Mouse (Mus musculus) common myeloid progenitor, adult 5-6 weeks (primary cell): ENCODE data around the gene Tecpr1. TPM values are rescaled to one million over a fixed set of nuclear protein-coding genes. Genes with fewer than 3 reads are reported as not detected.
A peak's percentile ranks its signal among the peaks of the same experiment; 100 is the strongest.

ENCODE experiments used
- ATAC-seq: replicated peaks from 2 replicates; pipeline ENCODE4 v1.8.0; 2016; ENCODE audit warnings: low read depth, mild to moderate bottlenecking, moderate TSS enrichment, inconsistent platforms; ENCODE audit not compliant: poor library complexity, severe bottlenecking
- total RNA-seq: library from RNA; stranded (forward); fragments of 200-1000, 187-1606 nt; gene quantifications from 2 replicates; pipeline ENCODE4 v1.2.3, GENCODE M21; 2017

Tecpr1 gene
- total RNA-seq, 1 experiment from 2014 or later, result 5.6 TPM

DNA sequence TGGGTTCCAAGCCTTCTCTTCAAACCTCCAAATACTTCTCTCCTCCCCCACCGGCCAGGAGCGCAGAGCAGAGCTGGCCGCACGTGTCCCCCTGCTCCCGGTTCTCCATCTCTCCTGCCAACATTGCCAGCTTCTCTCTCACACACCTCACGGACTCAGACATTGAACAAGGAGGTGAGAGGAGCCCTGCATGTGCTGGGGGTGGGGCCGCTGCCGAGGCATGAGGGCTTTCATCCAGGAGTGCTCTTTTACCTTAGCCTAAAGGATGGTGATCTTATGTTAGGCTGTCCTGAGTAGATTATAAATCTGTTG lies 40.2 kb downstream of the Tecpr1 start:
- ATAC-seq, result no peak

GRCm38 (mm10) chr5:144182542-144183247 lies 40.7 kb downstream of the Tecpr1 start:
- peak; percentile 26 for ATAC-seq

GRCm38 (mm10) chr5:144181249-144181648 lies 42.2 kb downstream of the Tecpr1 start:
- peak; percentile 80 for ATAC-seq

- no peak for ATAC-seq
These were observed 45.2 kb downstream of the Tecpr1 start for GRCm38 (mm10) chr5:144178216-144178615.

GRCm38 (mm10) chr5:144173648-144174047 lies 49.8 kb downstream of the Tecpr1 start:
- ATAC-seq, result no peak

GRCm38 (mm10) chr5:144169275-144169975 lies 54.0 kb downstream of the Tecpr1 start:
- ATAC-seq, result no peak

DNA sequence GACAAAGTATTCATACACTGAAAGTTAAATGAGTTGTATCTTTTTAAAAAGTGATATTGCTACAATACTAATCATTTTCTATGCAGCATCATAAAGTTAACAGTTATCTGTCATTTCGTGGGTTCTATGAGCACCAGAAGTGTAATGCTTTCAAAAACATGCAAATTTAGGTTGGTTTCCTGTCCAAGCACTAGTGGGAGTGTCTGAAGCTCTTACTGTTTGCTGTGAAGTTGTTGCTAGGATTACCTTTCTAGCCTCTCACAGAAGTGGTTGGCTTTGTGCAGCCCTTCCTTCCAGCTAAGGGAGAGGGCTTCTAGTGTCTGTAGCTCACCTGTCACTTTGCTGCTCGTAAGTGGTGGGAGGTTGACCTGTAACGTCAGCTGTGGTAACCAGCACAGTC lies 57.7 kb downstream of the Tecpr1 start:
- peak; percentile 57; the same call in 1 of the 2 replicates for ATAC-seq

- no peak for ATAC-seq
These were observed 60.5 kb downstream of the Tecpr1 start for GRCm38 (mm10) chr5:144162813-144163517.

GRCm38 (mm10) chr5:144162080-144162812 lies 61.2 kb downstream of the Tecpr1 start:
- ATAC-seq, result no peak

DNA sequence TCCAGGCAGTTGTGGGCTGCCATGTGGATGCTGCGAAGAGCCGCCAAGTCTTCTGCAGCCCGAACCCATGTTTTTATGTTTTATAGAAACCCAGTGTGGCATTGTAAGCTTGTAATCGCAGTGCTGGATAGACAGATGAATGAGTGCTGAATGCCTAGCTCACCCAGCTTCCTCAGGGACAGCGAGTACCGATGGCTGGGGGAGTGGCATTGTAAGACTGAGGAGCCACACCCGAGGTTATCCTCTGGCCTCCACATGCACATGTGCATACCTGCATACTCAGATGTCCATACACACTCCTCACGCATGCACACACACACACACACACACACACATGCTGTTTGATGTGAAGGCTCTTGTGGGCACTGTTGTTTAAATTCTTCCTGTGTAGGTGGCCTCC lies 64.3 kb downstream of the Tecpr1 start:
- ATAC-seq, result no peak

DNA sequence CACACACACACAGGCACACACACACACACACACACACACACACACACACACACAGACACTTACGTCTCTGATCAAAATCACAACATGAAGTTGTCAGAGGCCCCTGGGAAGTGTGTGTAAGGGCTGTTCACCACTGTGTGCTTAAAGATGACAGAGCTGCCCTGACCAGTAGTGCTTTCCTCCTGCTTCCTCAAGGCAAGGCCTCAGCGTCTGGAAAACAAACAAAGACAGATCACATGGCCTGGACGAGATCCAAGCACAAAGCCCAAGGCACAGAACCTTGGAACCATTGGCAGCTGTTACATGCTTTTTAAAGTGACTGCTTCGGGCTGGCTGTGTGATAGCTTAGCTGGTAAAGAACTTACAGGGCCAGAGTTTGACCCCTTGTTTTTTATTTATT lies 64.8 kb downstream of the Tecpr1 start:
- no peak for ATAC-seq

DNA sequence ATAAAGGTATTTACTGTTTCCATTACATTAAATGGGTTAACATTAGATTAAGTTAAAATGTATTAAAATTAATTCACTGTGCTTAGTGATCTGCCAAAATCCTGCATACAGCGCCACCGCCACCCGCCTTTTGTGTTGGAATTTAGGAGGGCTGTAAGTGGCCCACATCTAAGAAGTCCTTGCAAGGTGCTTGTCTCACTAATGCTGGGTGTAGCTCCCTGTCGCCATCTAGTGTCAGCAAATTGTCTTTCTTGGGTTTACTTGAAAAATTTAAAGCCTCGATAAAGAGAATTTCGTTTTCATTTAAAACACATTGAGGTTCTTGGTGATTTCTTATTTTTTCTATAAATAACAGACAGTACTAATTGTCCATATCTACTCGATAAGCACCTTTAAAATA lies 68.9 kb downstream of the Tecpr1 start:
- peak; percentile 88 for ATAC-seq

DNA sequence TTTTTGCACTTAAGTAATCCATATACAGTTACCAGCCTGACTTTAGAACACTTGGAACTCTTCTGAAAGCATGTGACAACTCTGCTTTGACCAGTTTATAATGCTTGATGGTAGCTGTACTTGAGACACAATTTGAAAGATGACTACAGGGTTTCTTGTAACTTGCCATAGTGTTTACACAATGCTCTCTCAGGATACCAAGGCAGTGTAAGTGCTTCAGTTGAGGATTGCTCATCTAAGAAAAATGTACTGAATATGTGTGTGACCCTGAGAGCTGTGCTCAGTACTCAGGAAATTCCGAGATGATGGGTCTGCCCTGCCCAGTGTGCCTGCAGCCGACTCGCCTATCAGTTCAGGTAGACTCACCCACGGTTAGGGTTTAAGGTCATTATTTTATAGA lies 72.1 kb downstream of the Tecpr1 start:
- no peak for ATAC-seq

DNA sequence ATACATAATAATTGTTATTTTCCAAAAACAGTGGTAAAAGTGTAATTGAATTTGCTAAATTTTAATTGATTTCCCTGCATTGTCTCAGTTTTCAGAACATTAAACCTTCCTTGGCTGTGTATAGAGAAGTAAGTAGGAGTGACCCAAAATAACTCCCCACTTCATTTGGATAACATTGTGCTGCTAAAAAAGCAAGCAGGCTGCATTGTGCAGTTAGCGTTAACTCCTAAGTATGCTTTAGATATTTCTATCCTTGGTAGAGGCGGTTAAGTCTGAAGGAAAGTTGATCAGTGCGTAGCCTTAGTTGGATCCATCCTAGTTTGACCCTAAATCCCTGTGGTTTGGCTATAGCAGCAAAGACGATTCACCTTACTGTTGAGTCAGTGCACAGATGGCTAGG lies 73.9 kb downstream of the Tecpr1 start:
- no peak for ATAC-seq

DNA sequence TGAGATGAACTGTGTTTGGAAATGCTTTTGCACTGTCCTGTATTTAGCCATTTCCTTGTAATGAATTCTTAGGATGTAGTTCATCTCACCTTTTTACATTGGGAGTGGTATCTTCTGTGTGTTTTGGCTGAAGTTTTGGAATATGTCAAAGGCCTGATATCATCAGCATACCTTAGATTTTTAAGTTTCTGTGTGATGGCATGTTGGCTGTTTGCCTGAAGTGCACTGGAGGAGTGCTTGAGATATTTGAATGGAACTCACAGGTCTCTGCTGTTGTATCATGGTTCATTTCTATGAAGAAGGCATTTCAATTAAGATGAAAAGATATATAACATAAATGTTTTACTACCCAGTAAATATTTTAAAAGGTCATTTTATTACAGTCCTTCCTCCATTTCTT lies 76.5 kb downstream of the Tecpr1 start:
- no peak for ATAC-seq

Other genes with a start within 250 kb of the Tecpr1 start
- 94.4 and 110 TPM in 2 replicates for gene Ccz1, start 208.7 kb downstream of the Tecpr1 start, total RNA-seq
- not detected in 2 replicates for gene Ocm, start 196.9 kb downstream of the Tecpr1 start, total RNA-seq
- 8.1 and 9.7 TPM in 2 replicates for gene Lmtk2, start 123.2 kb downstream of the Tecpr1 start, total RNA-seq
- 0.34 and 0.37 TPM in 2 replicates for gene Bhlha15, start 33.3 kb downstream of the Tecpr1 start, total RNA-seq
- gene Bri3, start 20.8 kb upstream of the Tecpr1 start, total RNA-seq, result 13.3 and 16.5 TPM in 2 replicates
- not detected in 2 replicates for gene Baiap2l1, start 134.5 kb upstream of the Tecpr1 start, total RNA-seq